Mouse (Mus musculus) lung, embryonic 16.5 days (tissue): ENCODE data around the gene Ntf5. TPM values are rescaled to one million over a fixed set of nuclear protein-coding genes. Genes with fewer than 3 reads are reported as not detected.
A peak's percentile ranks its signal among the peaks of the same experiment; 100 is the strongest.

ENCODE experiments used
- ATAC-seq: fragments of 200-750 bp; cut with Nextera tagmentation; 2 replicates; pipeline ENCODE4 v1.8.0; 2017; ENCODE audit warnings: low read depth, mild to moderate bottlenecking, moderate library complexity
- H3K27ac ChIP-seq: fragments of 300-500 bp; sonication (generic); 2 replicates; pipeline ENCODE4 v1.5.1; 2014; ENCODE audit warnings: mild to moderate bottlenecking, control low read depth, low read length
- H3K27me3 ChIP-seq: fragments of 300-500 bp; sonication (generic); 2 replicates; pipeline ENCODE4 v1.6.1; 2014; ENCODE audit warnings: low read depth, low read length, mixed read lengths; ENCODE audit not compliant: control insufficient read depth, insufficient read depth
- H3K36me3 ChIP-seq: fragments of 300-500 bp; sonication (generic); 2 replicates; pipeline ENCODE4 v1.6.1; 2014; ENCODE audit warnings: low read length; ENCODE audit not compliant: control insufficient read depth, insufficient read depth
- H3K4me1 ChIP-seq: fragments of 300-500 bp; sonication (generic); replicated peaks from 2 replicates; pipeline ENCODE4 v1.6.1; 2014; ENCODE audit warnings: low read length, mixed read lengths; ENCODE audit not compliant: control insufficient read depth, insufficient read depth
- H3K4me2 ChIP-seq: fragments of 300-500 bp; sonication (generic); 2 replicates; pipeline ENCODE4 v1.6.1; 2014; ENCODE audit warnings: low read depth, low read length, control low read depth
- H3K4me3 ChIP-seq: fragments of 300-500 bp; sonication (generic); 2 replicates; pipeline ENCODE4 v1.5.1; 2014; ENCODE audit warnings: mild to moderate bottlenecking, low read length, control low read depth
- H3K9ac ChIP-seq: fragments of 300-500 bp; sonication (generic); 2 replicates; pipeline ENCODE4 v1.6.1; 2014; ENCODE audit warnings: low read length, control low read depth
- H3K9me3 ChIP-seq: fragments of 300-500 bp; sonication (generic); 2 replicates; pipeline ENCODE4 v1.6.1; 2016; ENCODE audit warnings: low read length; ENCODE audit not compliant: control insufficient read depth
- WGBS: fragments of 180-500 bp; shearing (Covaris S2); extraction: QIAGEN DNeasy Blood & Tissue Kit; methylation state at CpG from one replicate; pipeline ENCODE4 v1.1.7; 2014; 5-methylcytosine and 5-hydroxymethylcytosine counted together
- polyA plus RNA-seq: library from polyadenylated mRNA; unstranded; fragments of >200 nt; fragmentation: Nextera tagmentation; extraction: Ambion mirVana; gene quantifications from 2 replicates; pipeline ENCODE4 v1.2.1, GENCODE M21; 2015

Ntf5 gene
- polyA plus RNA-seq, 1 experiment from 2014 or later = 3.2 TPM

GRCm38 (mm10) chr7:45412421-45412820, 1.1 kb upstream of the Ntf5 start:
- no peaks in the 10 kb centered on the region for H3K9me3 ChIP-seq
- WGBS = 83% methylated on average over 2 of the region's 2 CpGs
- no peak overlapping the region for H3K27ac ChIP-seq
- H3K9ac ChIP-seq = no peak overlapping the region
- H3K4me2 ChIP-seq = no peak overlapping the region
- peaks cover 17% of the 10 kb centered on the region for H3K4me1 ChIP-seq
- H3K4me3 ChIP-seq = no peak overlapping the region
- no peaks in the 10 kb centered on the region for H3K36me3 ChIP-seq
- no peak for ATAC-seq
- H3K27me3 ChIP-seq = peaks cover 83% of the 10 kb centered on the region

GRCm38 (mm10) chr7:45413864-45414739, 607 bp downstream of the Ntf5 start:
- ATAC-seq = peak; percentile 64
- 2% methylated on average over 26 of the region's 27 CpGs for WGBS
- H3K27ac ChIP-seq = peak overlapping the region; percentile 78

GRCm38 (mm10) chr7:45414740-45415224, 1.3 kb downstream of the Ntf5 start:
- WGBS = 34% methylated on average over 12 of the region's 12 CpGs
- no peak overlapping the region for H3K27ac ChIP-seq
- ATAC-seq = no peak
- peaks cover 23% of the 10 kb centered on the region for H3K4me1 ChIP-seq
- peak overlapping the region; percentile 93; the same call in 1 of the 2 replicates for H3K4me2 ChIP-seq
- H3K36me3 ChIP-seq = no peaks in the 10 kb centered on the region
- no peak overlapping the region for H3K9ac ChIP-seq
- no peak overlapping the region for H3K4me3 ChIP-seq
- H3K9me3 ChIP-seq = no peaks in the 10 kb centered on the region
- H3K27me3 ChIP-seq = peaks cover 72% of the 10 kb centered on the region

More at GRCm38 (mm10) chr7:45413864-45414739, 607 bp downstream of the Ntf5 start:
- Histone ChIP-seq H3K4me2 (peak overlapping the region; percentile 93), H3K36me3 (no peaks in the 10 kb centered on the region), H3K4me1 (peaks cover 22% of the 10 kb centered on the region), H3K4me3 (peak overlapping the region; percentile 63), H3K9me3 (no peaks in the 10 kb centered on the region), H3K27me3 (peaks cover 77% of the 10 kb centered on the region), H3K9ac (peak overlapping the region; percentile 71)

- Histone ChIP-seq H3K36me3 (no peaks in the 10 kb centered on the region), H3K27ac (no peak overlapping the region), H3K9ac (peak overlapping the region; percentile 30), H3K4me3 (peak overlapping the region; percentile 25), H3K27me3 (peaks cover 64% of the 10 kb centered on the region), H3K4me2 (peak overlapping the region; percentile 37), H3K9me3 (no peaks in the 10 kb centered on the region), H3K4me1 (peaks cover 23% of the 10 kb centered on the region)
- WGBS = 12% methylated on average over 37 of the region's 37 CpGs
- ATAC-seq = no peak
Observed at GRCm38 (mm10) chr7:45415636-45416035, 2.1 kb downstream of the Ntf5 start.

GRCm38 (mm10) chr7:45417962-45418492, 4.5 kb downstream of the Ntf5 start:
- Histone ChIP-seq H3K27me3 (peaks cover 49% of the 10 kb centered on the region), H3K9ac (no peak overlapping the region), H3K9me3 (no peaks in the 10 kb centered on the region), H3K27ac (no peak overlapping the region), H3K36me3 (peaks cover 17% of the 10 kb centered on the region), H3K4me2 (no peak overlapping the region), H3K4me3 (no peak overlapping the region), H3K4me1 (peaks cover 22% of the 10 kb centered on the region)
- WGBS = 10% methylated on average over 13 of the region's 13 CpGs
- ATAC-seq = no peak

- peaks cover 9% of the 10 kb centered on the region for H3K4me1 ChIP-seq
- 10% methylated on average over 27 of the region's 27 CpGs for WGBS
- H3K27ac ChIP-seq = no peak overlapping the region
- no peaks in the 10 kb centered on the region for H3K9me3 ChIP-seq
- no peak overlapping the region for H3K9ac ChIP-seq
- ATAC-seq = peak; percentile 14; the same call in 1 of the 2 replicates
- H3K4me3 ChIP-seq = no peak overlapping the region
- no peak overlapping the region for H3K4me2 ChIP-seq
- H3K27me3 ChIP-seq = peaks cover 34% of the 10 kb centered on the region
- peaks cover 27% of the 10 kb centered on the region for H3K36me3 ChIP-seq
Observed at GRCm38 (mm10) chr7:45419859-45420614, 6.5 kb downstream of the Ntf5 start.

GRCm38 (mm10) chr7:45420615-45420919, 7.1 kb downstream of the Ntf5 start, which contains the start of gene Lhb:
Gene Lhb (plus strand): TSS chr7:45420820.
- H3K27ac ChIP-seq = no peak within 1 kb of the TSS
- H3K9ac ChIP-seq = no peak within 1 kb of the TSS
- peaks cover 6% of the 10 kb centered on the region for H3K4me1 ChIP-seq
- H3K4me2 ChIP-seq = no peak within 1 kb of the TSS
- 54% methylated on average over 6 of the region's 6 CpGs for WGBS
- H3K9me3 ChIP-seq = no peaks in the 10 kb centered on the region
- ATAC-seq = no peak
- H3K36me3 ChIP-seq = peaks cover 29% of the 10 kb centered on the region
- peaks cover 28% of the 10 kb centered on the region for H3K27me3 ChIP-seq
- H3K4me3 ChIP-seq = no peak within 1 kb of the TSS

- ATAC-seq = no peak
- no peak overlapping the region for H3K4me3 ChIP-seq
- peaks cover 6% of the 10 kb centered on the region for H3K4me1 ChIP-seq
- no peak overlapping the region for H3K27ac ChIP-seq
- no peak overlapping the region for H3K9ac ChIP-seq
- peaks cover 29% of the 10 kb centered on the region for H3K36me3 ChIP-seq
- no peak overlapping the region for H3K4me2 ChIP-seq
- no peaks in the 10 kb centered on the region for H3K9me3 ChIP-seq
- WGBS = 91% methylated on average over 14 of the region's 14 CpGs
- peaks cover 22% of the 10 kb centered on the region for H3K27me3 ChIP-seq
Observed at GRCm38 (mm10) chr7:45421194-45421593, 7.7 kb downstream of the Ntf5 start.

GRCm38 (mm10) chr7:45426556-45426955, 13.1 kb downstream of the Ntf5 start:
- ATAC-seq = no peak
- peaks cover 34% of the 10 kb centered on the region for H3K36me3 ChIP-seq
- H3K4me3 ChIP-seq = no peak overlapping the region
- H3K9ac ChIP-seq = no peak overlapping the region
- H3K9me3 ChIP-seq = no peaks in the 10 kb centered on the region
- WGBS = 73% methylated on average over 8 of the region's 8 CpGs
- no peaks in the 10 kb centered on the region for H3K4me1 ChIP-seq
- H3K27me3 ChIP-seq = no peaks in the 10 kb centered on the region
- H3K4me2 ChIP-seq = no peak overlapping the region
- H3K27ac ChIP-seq = no peak overlapping the region
